Mouse (Mus musculus): ENCODE measurements at regions not wholly inside any gene's neighbourhood (a gene's known extent, or its start where the extent isn't known, plus 50 kb on each side); places are given as distances from the start of the nearest gene placed in this dataset.

DNA sequence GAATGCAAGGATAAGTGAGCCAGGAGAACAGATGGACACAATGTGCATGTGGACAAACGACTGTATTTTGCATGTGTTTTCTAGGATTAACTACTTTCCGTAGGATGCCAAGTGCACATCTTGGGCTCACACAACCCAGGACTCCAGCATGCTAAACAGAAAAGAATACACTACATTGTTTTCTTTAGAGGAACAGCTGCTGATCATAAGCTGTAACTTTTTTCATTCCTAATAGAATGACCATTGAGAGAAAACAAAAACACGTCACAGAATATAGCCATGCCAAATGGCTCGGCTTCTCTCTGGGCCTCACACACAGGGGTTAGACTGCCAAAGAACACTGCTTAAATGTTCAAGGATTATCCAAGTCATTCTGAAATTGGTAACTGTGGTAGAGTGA lies 765.2 kb downstream of the Gsdmc2 start:
- TF ChIP-seq HCFC1 (IDR thresholded peaks at IDR 0.05; ENCODE audit: low read depth, low read length) (no peak), TBP (conservative IDR thresholded peaks at IDR 0.05; ENCODE audit: low read depth, low read length) (no peak), CTCF (conservative IDR thresholded peaks at IDR 0.05 in 1 of 2, IDR thresholded peaks at IDR 0.05 in 1 of 2; ENCODE audit: low read depth in 2 of 2, low read length in 2 of 2) (no peak), EP300 (IDR thresholded peaks at IDR 0.05; ENCODE audit: low read length) (no peak), POLR2A (IDR thresholded peaks at IDR 0.05; ENCODE audit: low read depth, low read length) (no peak), RAD21 (IDR thresholded peaks at IDR 0.05; ENCODE audit: low read depth, low read length) (no peak), NRF1 (IDR thresholded peaks at IDR 0.05; ENCODE audit: low read depth, low read length) (no peak)
